Mouse (Mus musculus): ENCODE measurements around the gene Fto. TPM values are rescaled to one million over a fixed set of nuclear protein-coding genes. Genes with fewer than 3 reads are reported as not detected.

Gene Fto
- total RNA-seq (2023) = 62.4 TPM

GRCm38 (mm10) chr8:91312835-91313832 is at the start of gene Fto, which contains the start of gene Rpgrip1l:
TSS of gene Fto (plus strand) at chr8:91313525.
TSS of gene Rpgrip1l (minus strand) at chr8:91313262.

Other genes with a start within 250 kb of the Fto start
- gene Rbl2, start 243.5 kb upstream of the Fto start, total RNA-seq (2023) = 76.7 TPM
- gene Aktip, start 113.5 kb upstream of the Fto start, total RNA-seq (2023) = 11.6 TPM
- gene Rpgrip1l, start 263 bp upstream of the Fto start, total RNA-seq (2023) = 2.0 TPM

Data from CD8-positive naive resting alpha-beta T cell, adult 57 days (primary cell).